In genomic region chrX:143482866-143483265, GRCm38 (mm10) we compare ENCODE assay signal across 8 mouse cellular contexts. TPM values are rescaled to one million over a fixed set of nuclear protein-coding genes. Genes with fewer than 3 reads are reported as not detected.
DNase-seq lines count a peak whose midpoint lies in the region; ATAC-seq lines count a peak whose summit lies in the region.

No protein-coding gene starts in this region.

- no peak overlapping the region for H3K4me3 ChIP-seq in hindbrain, embryonic 16.5 days (ENCODE audit: low read length)

- peak; percentile 100 for DNase-seq in R1 (ENCODE audit: low read depth, low spot score)
- DNase-seq in embryo, embryonic 10.5 days (ENCODE audit: low spot score): peak; percentile 100
- DNase-seq in gastrocnemius, postnatal 10 days: peak; percentile 100
- DNase-seq in layer of hippocampus, postnatal 36 days: peak; percentile 84 to 96
- peak; percentile 100 for DNase-seq in lung, postnatal 10 days
- DNase-seq in retina, adult 2 months (ENCODE audit: low read depth, low spot score): peak; percentile 100
- DNase-seq in thymus, postnatal 36 days: peak; percentile 60 to 83

- ATAC-seq in hindbrain, embryonic 16.5 days: peak; percentile 100

- 70% methylated on average over 3 of the region's 3 CpGs for WGBS in hindbrain, embryonic 16.5 days

- H3K4me2 ChIP-seq in hindbrain, embryonic 16.5 days (ENCODE audit: low read length): no peak overlapping the region

- no peak overlapping the region for H3K27ac ChIP-seq in hindbrain, embryonic 16.5 days (ENCODE audit: low read depth, low read length)

- H3K36me3 ChIP-seq in hindbrain, embryonic 16.5 days (ENCODE audit: control insufficient read depth, insufficient read depth, low read length): no peaks in the 10 kb centered on the region

- no peaks in the 10 kb centered on the region for H3K9me3 ChIP-seq in hindbrain, embryonic 16.5 days (ENCODE audit: control insufficient read depth, low read length)

- no peaks in the 10 kb centered on the region for H3K4me1 ChIP-seq in hindbrain, embryonic 16.5 days (ENCODE audit: control insufficient read depth, insufficient read depth, low read depth, low read length)

- no peaks in the 10 kb centered on the region for H3K27me3 ChIP-seq in hindbrain, embryonic 16.5 days (replicated peaks; ENCODE audit: control insufficient read depth, insufficient read depth, low read length)

- no peak overlapping the region for H3K9ac ChIP-seq in hindbrain, embryonic 16.5 days (ENCODE audit: low read depth, low read length)

RNA-seq across cellular contexts. Expression of gene Pak3, which starts 35.5 kb away (rescaled TPM):
- total RNA-seq in gastrocnemius, postnatal 10 days (2021): 1 to 10 TPM; 4.9 to 7.3 TPM
- polyA plus RNA-seq in hindbrain, embryonic 16.5 days (2015; fragmentation: Nextera tagmentation; extraction: Ambion mirVana): 239 and 252 TPM in 2 replicates
- 100 to 1,000 TPM; 133 to 142 TPM for total RNA-seq in layer of hippocampus, postnatal 36 days (2021)

Comparison
In these comparisons a context has a peak if more than half of its experiments do, and no peak if none do; other contexts are left out.
1. RNA of gene Pak3, which starts 35.5 kb away (total RNA-seq): 133 to 142 TPM in layer of hippocampus, postnatal 36 days; 4.9 to 7.3 TPM in gastrocnemius, postnatal 10 days; every median in the first group is over 10 times any median in the second.
2. Peak in every context shown above with its lines, with median percentiles within 50 percentile points of each other: DNase-seq.